Mouse (Mus musculus) limb, embryonic 13.5 days (tissue): ENCODE results near the gene Sdc3. TPM values are rescaled to one million over a fixed set of nuclear protein-coding genes. Genes with fewer than 3 reads are reported as not detected.
A peak's percentile ranks its signal among the peaks of the same experiment; 100 is the strongest.

Source experiments
- ATAC-seq: fragments of 200-750 bp; cut with Nextera tagmentation; 2 replicates; pipeline ENCODE4 v1.8.0; 2017; ENCODE audit warnings: low read depth, moderate number of reproducible peaks, moderate TSS enrichment; ENCODE audit not compliant: low FRiP score
- H3K27ac ChIP-seq: fragments of 300-500 bp; sonication (generic); 2 replicates; pipeline ENCODE4 v1.5.1; 2015; ENCODE audit warnings: inconsistent platforms, mild to moderate bottlenecking, moderate library complexity
- H3K27me3 ChIP-seq: fragments of 300-500 bp; sonication (generic); 2 replicates; pipeline ENCODE4 v1.6.1; 2015; ENCODE audit warnings: mild to moderate bottlenecking, inconsistent platforms
- H3K36me3 ChIP-seq: fragments of 300-500 bp; sonication (generic); 2 replicates; pipeline ENCODE4 v1.6.1; 2015; ENCODE audit warnings: inconsistent platforms, mild to moderate bottlenecking, moderate library complexity
- H3K4me1 ChIP-seq: fragments of 300-500 bp; sonication (generic); 2 replicates; pipeline ENCODE4 v1.6.1; 2015; ENCODE audit warnings: inconsistent platforms
- H3K4me2 ChIP-seq: fragments of 300-500 bp; sonication (generic); replicated peaks from 2 replicates; pipeline ENCODE4 v1.6.1; 2015; ENCODE audit warnings: inconsistent platforms, mild to moderate bottlenecking, moderate library complexity
- H3K4me3 ChIP-seq: fragments of 300-500 bp; sonication (generic); 2 replicates; pipeline ENCODE4 v1.5.1; 2015; ENCODE audit warnings: moderate library complexity, mild to moderate bottlenecking, inconsistent platforms
- H3K9ac ChIP-seq: fragments of 300-500 bp; sonication (generic); 2 replicates; pipeline ENCODE4 v1.6.1; 2015; ENCODE audit warnings: mild to moderate bottlenecking, inconsistent platforms
- H3K9me3 ChIP-seq: fragments of 300-500 bp; sonication (generic); 2 replicates; pipeline ENCODE4 v1.6.1; 2016; ENCODE audit warnings: inconsistent platforms
- WGBS: fragments of 180-500 bp; shearing (Covaris S2); methylation state at CpG from one replicate; pipeline ENCODE4 v1.1.7; 2015; 5-methylcytosine and 5-hydroxymethylcytosine counted together
- polyA plus RNA-seq: library from polyadenylated mRNA; unstranded; fragments of >200 nt; fragmentation: Nextera tagmentation; extraction: Ambion mirVana; gene quantifications from 2 replicates; pipeline ENCODE4 v1.2.1, GENCODE M21; 2015

The Sdc3 gene
- polyA plus RNA-seq, 1 experiment from 2014 or later: 42.6 TPM

DNA sequence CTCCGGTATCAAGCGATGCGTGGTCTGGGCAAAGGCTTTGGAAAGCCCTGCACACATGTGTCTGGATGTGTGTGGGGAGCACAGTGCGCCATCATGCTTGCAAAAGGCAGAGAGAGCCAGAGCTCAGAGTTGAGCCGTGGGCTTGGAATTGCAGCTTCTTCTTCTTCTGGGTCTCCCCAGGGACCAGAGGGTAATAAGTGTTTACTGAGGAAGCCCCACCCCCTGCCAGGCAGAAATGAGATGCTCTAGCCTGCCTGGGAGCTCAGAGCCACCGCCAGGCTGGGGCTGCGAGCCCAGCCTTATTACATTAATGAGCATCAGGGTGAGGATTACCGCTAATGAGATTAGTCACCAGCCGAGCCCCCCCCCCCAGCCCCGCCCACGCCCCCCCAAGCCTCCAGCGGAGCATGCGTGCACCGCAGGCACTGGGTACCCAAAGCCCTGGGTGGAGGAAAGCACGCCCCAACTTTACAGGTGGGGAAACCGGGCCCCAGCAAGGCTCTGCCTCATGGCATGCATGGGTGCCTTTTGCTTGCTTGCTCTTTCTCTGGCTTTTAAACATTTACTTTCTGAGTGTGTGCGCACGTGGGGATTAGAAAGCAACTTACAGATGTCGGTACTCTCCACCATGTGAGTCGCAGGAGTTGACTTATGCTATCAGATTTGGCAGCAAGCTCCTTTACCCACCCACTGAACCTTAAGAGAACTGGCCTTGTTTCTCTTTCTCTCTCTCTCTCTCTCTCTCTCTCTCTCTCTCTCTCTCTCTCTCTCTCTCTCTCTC is 44.1 kb downstream of the Sdc3 start:
- no peak overlapping the region for H3K9ac ChIP-seq
- 0 out of 2 replicates have a peak, but pooled peaks cover 4% of the 10 kb centered on the region for H3K9me3 ChIP-seq
- H3K36me3 ChIP-seq: no peaks in the 10 kb centered on the region
- 9% methylated on average over 20 of the region's 20 CpGs for WGBS
- 0 out of 2 replicates have a peak, but pooled peaks have one; percentile 16 for ATAC-seq
- no peak overlapping the region for H3K4me3 ChIP-seq
- no peaks in the 10 kb centered on the region for H3K27me3 ChIP-seq
- peaks cover 47% of the 10 kb centered on the region for H3K4me1 ChIP-seq
- peak overlapping the region; percentile 44; the same call in 1 of the 2 replicates for H3K27ac ChIP-seq
- H3K4me2 ChIP-seq: peak overlapping the region; percentile 54

DNA sequence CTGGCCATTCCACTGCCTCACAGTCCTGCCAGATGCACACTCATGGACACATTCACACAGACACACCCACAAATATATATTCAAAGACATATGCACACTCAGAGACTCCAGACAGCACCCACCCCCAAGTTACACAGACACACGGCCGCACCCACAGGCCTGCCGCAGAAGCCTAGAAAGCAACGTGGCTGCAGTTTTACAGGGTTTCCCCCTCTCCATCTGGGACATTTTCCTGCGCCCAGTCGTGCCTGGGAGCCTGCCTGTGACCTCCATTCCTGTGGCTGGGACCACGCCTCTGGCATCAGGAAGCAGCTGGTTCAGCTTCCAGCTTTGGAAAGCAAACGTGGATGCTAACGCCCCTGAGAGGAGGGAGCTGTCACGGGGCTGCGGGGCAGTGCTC is 46.2 kb downstream of the Sdc3 start:
- H3K36me3 ChIP-seq: no peaks in the 10 kb centered on the region
- H3K4me1 ChIP-seq: peaks cover 50% of the 10 kb centered on the region
- no peak for ATAC-seq
- peak overlapping the region; percentile 13; the same call in 1 of the 2 replicates for H3K9ac ChIP-seq
- no peaks in the 10 kb centered on the region for H3K27me3 ChIP-seq
- peak overlapping the region; percentile 9; the same call in 1 of the 2 replicates for H3K4me2 ChIP-seq
- peak overlapping the region; percentile 28; the same call in 1 of the 2 replicates for H3K27ac ChIP-seq
- H3K4me3 ChIP-seq: no peak overlapping the region
- H3K9me3 ChIP-seq: 0 out of 2 replicates have a peak, but pooled peaks cover 4% of the 10 kb centered on the region
- WGBS: 11% methylated on average over 11 of the region's 11 CpGs

DNA sequence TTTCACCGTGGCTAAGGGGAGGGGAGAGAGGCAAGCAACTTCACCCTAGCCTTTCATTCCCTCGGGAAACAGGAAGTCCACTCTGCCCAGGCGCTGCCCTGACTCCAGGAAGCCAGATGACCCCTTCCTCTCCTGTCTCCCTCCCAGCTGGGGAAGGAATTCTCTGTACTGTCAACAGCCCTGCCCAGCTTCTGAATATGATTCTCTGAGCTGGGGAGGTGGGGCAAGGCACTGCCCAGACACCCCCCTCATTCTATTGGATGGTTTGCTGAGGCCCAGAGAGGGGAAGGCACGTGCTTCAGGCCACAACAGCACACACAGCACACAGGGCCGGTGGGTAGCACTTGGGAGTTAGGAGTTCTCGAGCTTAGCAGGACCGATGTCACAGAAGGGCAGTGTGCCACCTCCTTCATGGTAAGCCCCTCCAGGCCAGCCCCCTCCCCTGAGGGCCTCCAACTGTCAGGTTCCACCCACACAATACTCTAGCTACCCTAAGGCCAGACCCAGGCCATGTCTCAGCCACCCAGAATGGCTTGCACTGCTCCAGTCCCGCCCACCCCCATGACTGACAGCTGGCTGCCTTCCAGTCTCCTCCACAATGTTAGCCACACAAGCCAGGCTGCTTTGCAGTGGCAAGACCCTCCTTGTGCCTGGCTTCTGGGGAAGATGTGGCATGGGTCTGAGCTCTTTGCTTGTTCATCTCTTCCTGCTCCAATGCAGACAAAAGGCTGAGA is 48.9 kb downstream of the Sdc3 start:
- Histone ChIP-seq H3K36me3 (no peaks in the 10 kb centered on the region), H3K9me3 (no peaks in the 10 kb centered on the region)
- peak; percentile 34 for ATAC-seq

DNA sequence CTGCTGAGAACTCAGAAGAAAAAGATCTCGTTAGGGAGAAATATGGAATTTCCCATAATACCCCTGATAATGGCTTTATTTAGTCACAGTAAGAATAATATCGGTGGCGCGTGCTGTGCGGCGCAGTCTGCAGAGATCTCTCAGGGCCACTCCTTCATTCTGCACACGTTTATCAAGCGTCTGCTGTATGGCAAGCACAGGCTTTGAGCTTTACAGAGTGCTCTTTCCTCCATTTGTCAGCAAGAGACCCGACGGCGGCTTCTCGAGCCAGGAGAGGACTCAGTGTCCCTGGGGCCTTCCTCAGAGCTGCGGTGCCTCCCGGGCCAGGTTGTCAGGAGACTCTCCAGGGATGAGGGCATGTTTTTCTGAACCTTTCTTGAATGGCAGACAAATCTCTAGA is 56.5 kb downstream of the Sdc3 start:
- H3K4me1 ChIP-seq: no peaks in the 10 kb centered on the region
- no peak for ATAC-seq
- H3K27me3 ChIP-seq: no peaks in the 10 kb centered on the region
- H3K36me3 ChIP-seq: no peaks in the 10 kb centered on the region
- WGBS: 82% methylated on average over 14 of the region's 14 CpGs
- H3K4me2 ChIP-seq: no peak overlapping the region
- H3K9ac ChIP-seq: no peak overlapping the region
- H3K4me3 ChIP-seq: no peak overlapping the region
- no peak overlapping the region for H3K27ac ChIP-seq
- H3K9me3 ChIP-seq: no peaks in the 10 kb centered on the region

More for the DNA sequence above, 48.9 kb downstream of the Sdc3 start:
- WGBS: 38% methylated on average over 8 of the region's 8 CpGs
- H3K4me1 ChIP-seq: peaks cover 46% of the 10 kb centered on the region
- H3K4me2 ChIP-seq: no peak overlapping the region
- no peak overlapping the region; the same call in 1 of the 2 replicates for H3K27ac ChIP-seq
- H3K27me3 ChIP-seq: no peaks in the 10 kb centered on the region
- H3K9ac ChIP-seq: no peak overlapping the region
- H3K4me3 ChIP-seq: no peak overlapping the region

DNA sequence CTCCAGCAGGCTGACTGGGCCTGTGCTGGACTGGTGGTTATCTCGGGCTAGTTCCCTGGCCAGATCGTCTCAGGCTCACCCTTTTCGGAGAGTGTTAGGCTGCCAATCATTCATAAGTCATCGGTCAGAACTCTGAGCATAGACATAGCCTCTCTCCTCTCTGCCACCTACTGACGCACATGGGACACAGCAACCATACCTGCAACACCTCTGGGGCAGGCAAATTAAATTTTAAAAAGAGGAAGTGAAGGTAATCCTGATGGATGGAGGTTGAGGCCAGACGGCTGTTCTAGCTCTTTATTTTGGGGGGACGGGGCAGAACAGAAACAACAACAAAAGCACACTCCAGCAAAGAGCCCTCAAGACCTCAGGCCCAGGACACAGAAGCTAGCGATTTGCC is 65.3 kb downstream of the Sdc3 start:
- 59% methylated on average over 8 of the region's 8 CpGs for WGBS
- Histone ChIP-seq H3K9ac (no peak overlapping the region), H3K4me1 (peaks cover 15% of the 10 kb centered on the region), H3K27ac (no peak overlapping the region), H3K27me3 (peaks cover 24% of the 10 kb centered on the region), H3K36me3 (no peaks in the 10 kb centered on the region), H3K4me3 (no peak overlapping the region), H3K4me2 (no peak overlapping the region), H3K9me3 (no peaks in the 10 kb centered on the region)
- no peak for ATAC-seq

DNA sequence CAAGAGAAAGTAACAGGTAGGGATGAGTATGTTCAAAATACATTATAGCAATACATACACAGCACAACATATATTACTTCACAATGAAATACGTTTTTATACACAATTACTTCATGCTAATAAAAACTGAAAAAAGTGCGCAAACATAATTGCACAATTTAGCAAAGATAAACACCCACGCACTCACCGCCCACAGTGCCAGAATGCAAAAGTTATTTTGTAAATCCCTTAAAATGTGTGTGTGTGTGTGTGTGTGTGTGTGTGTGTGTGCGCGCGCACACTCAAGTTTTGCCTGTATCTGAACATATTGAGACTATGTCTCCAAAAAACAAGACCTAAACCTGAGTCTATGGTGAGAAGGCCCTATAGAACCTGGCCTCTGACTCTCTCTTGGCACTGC is 66.5 kb downstream of the Sdc3 start:
- peaks cover 17% of the 10 kb centered on the region for H3K4me1 ChIP-seq
- no peak for ATAC-seq
- H3K9me3 ChIP-seq: no peaks in the 10 kb centered on the region
- peaks cover 29% of the 10 kb centered on the region for H3K27me3 ChIP-seq
- H3K4me2 ChIP-seq: no peak overlapping the region
- no peak overlapping the region for H3K9ac ChIP-seq
- WGBS: 88% methylated on average over 7 of the region's 7 CpGs
- no peaks in the 10 kb centered on the region for H3K36me3 ChIP-seq
- H3K4me3 ChIP-seq: no peak overlapping the region
- H3K27ac ChIP-seq: no peak overlapping the region

DNA sequence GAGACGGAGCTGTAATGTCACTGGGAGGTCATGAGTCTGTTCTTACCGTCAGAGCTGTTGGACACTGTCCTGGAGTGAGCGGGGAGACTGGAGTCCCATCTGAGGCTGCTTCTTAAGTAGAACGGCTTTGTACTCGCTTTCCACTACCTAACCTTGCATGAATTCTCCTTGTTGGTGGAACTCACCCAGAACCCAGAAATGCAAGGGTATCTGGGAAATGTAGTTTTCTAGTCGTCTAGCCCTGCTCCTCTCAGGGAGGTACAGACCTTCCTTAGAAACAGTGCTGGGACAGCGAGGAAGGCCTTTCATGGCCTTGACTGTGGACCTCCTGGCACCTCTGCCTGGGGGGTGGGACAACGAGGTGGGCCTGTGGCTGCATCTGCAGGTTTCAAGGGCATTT is 67.1 kb downstream of the Sdc3 start:
- Histone ChIP-seq H3K9ac (no peak overlapping the region), H3K4me3 (no peak overlapping the region), H3K36me3 (no peaks in the 10 kb centered on the region), H3K27ac (no peak overlapping the region), H3K4me2 (no peak overlapping the region), H3K4me1 (peaks cover 17% of the 10 kb centered on the region), H3K27me3 (peaks cover 29% of the 10 kb centered on the region), H3K9me3 (no peaks in the 10 kb centered on the region)
- WGBS: 58% methylated on average over 8 of the region's 8 CpGs
- ATAC-seq: no peak

DNA sequence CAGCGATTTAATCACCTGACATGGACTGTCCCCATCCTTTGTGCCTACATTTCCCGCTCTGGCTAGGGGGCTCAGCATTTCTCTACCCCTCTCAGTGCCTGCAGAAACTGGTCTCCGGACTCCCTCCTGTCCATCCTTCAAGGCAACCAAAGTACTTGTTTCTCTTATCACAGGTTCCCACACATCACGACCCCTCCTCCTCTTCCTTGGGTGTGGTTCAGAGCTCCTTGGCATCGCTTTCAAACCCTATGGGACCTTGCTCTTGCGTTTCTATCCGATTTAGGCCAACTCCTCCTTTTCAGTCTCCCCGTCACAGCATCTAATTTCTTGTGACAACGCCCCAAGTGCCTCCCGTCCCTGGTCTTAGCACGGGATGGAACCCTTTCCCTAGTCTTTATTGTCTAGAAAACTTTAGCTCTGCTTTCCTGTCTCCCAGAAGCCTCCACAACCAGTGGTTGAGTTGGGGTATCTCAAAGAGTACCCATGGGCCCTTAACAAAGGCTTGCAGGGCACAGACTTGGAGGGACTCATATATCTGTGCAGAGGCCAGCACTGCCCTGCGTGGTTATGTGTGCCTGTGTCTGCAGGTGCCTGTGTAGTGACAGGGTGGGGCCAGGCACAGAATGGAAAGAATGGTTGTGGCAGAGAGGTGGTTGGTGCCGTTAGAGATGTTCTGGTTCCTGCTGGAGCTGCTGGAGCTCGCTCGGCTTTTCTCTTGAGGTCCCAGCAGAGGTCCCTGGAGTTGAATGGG is 68.7 kb downstream of the Sdc3 start:
- Histone ChIP-seq H3K4me2 (peak overlapping the region; percentile 68), H3K4me3 (peak overlapping the region; percentile 33), H3K4me1 (peaks cover 31% of the 10 kb centered on the region), H3K27ac (no peak overlapping the region), H3K9me3 (no peaks in the 10 kb centered on the region), H3K36me3 (no peaks in the 10 kb centered on the region), H3K27me3 (peaks cover 34% of the 10 kb centered on the region), H3K9ac (no peak overlapping the region)
- 0 out of 2 replicates have a peak, but pooled peaks have one; percentile 8 for ATAC-seq
- 57% methylated on average over 15 of the region's 15 CpGs for WGBS

DNA sequence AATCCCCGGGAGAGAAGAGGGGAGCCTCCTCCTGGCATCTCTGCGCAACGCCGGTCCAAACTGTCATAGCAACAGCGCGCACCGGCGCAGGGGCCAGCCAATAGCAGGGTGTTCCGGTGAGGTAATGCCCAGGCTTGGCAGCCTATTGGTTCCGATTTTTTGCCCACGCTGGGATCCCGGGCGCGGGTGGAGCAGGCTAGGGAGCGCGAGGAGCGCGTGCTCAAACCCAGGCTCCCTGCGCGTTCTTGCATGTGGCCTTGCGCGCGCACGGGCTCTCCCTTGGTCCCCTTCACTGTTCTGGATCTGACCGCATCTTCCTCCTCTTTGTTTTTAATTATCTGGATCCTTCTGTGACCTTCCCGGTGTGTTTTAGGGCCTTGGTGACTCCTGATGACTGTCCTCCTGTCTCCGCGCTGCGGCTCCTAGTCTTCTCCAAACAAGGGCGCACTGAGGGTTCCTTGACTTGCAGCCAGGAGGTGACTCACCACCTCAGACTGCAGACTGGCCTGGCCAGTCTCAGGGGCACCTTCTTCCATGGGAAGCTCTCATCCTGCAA is 69.4 kb downstream of the Sdc3 start:
- H3K4me2 ChIP-seq: peak overlapping the region; percentile 68
- ATAC-seq: peak; percentile 85
- no peaks in the 10 kb centered on the region for H3K36me3 ChIP-seq
- 2% methylated on average over 30 of the region's 30 CpGs for WGBS
- H3K9ac ChIP-seq: peak overlapping the region; percentile 51; the same call in 1 of the 2 replicates
- peaks cover 35% of the 10 kb centered on the region for H3K27me3 ChIP-seq
- H3K4me3 ChIP-seq: peak overlapping the region; percentile 33
- H3K4me1 ChIP-seq: peaks cover 34% of the 10 kb centered on the region
- H3K27ac ChIP-seq: peak overlapping the region; percentile 22; the same call in 1 of the 2 replicates
- no peaks in the 10 kb centered on the region for H3K9me3 ChIP-seq

DNA sequence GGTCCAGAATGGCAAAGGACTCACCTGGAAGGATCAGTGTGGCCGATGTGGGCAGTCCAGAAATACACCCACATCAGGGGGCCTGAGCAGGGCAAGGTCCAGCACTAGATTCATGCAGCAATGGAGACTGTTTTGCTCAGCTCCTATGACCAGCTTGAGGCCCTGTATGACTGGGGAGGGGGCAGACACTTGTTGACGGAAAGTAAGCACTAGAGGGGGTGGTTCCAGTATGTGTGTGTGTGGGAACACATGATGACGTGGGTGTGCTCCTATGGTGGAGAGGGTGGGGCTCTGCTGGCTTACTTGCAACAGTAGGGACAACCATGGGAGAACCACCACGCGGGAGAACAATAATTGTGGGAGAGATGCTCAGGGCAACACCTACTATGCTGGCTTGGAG is 70.2 kb downstream of the Sdc3 start:
- H3K9ac ChIP-seq: no peak overlapping the region
- H3K36me3 ChIP-seq: no peaks in the 10 kb centered on the region
- peaks cover 34% of the 10 kb centered on the region for H3K4me1 ChIP-seq
- H3K4me3 ChIP-seq: no peak overlapping the region
- 72% methylated on average over 5 of the region's 5 CpGs for WGBS
- H3K9me3 ChIP-seq: no peaks in the 10 kb centered on the region
- H3K27ac ChIP-seq: peak overlapping the region; percentile 4; the same call in 1 of the 2 replicates
- no peak for ATAC-seq
- H3K4me2 ChIP-seq: peak overlapping the region; percentile 68
- peaks cover 38% of the 10 kb centered on the region for H3K27me3 ChIP-seq

DNA sequence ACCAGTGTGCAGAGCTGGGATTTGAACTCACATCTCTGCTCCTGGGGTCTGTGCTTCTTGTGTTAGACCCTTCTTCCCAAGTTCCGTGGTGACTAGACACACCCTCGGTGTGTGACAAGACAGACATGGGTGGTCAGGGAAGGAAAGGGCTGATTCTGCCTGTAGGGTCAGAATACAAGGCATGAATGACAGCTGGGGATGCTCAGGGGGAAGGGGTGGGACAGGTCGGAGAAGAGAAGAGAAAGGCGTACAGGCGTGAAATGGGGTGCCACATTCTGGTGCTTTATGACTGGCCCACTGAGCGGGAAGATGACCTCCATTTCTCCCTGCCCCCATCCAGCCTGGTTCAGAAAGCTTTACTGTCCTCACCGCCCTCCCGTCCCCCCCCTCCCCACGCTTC is 73.1 kb downstream of the Sdc3 start:
- ATAC-seq: no peak
- Histone ChIP-seq H3K4me1 (peaks cover 34% of the 10 kb centered on the region), H3K4me2 (no peak overlapping the region), H3K9ac (no peak overlapping the region), H3K27ac (no peak overlapping the region), H3K9me3 (no peaks in the 10 kb centered on the region), H3K27me3 (peaks cover 36% of the 10 kb centered on the region), H3K36me3 (no peaks in the 10 kb centered on the region), H3K4me3 (no peak overlapping the region)
- 29% methylated on average over 9 of the region's 9 CpGs for WGBS
